Mouse (Mus musculus) midbrain, embryonic 16.5 days (tissue): ENCODE data around the gene Inha. TPM values are rescaled to one million over a fixed set of nuclear protein-coding genes. Genes with fewer than 3 reads are reported as not detected.

Experiments
- ATAC-seq: fragments of 200-750 bp; cut with Nextera tagmentation; 2 replicates; pipeline ENCODE4 v1.8.0; 2017; ENCODE audit warnings: moderate TSS enrichment
- H3K27ac ChIP-seq: fragments of 300-500 bp; sonication (generic); 2 replicates; pipeline ENCODE4 v1.5.1; 2014; ENCODE audit warnings: mild to moderate bottlenecking, low read length, mixed read lengths
- H3K27me3 ChIP-seq: fragments of 300-500 bp; sonication (generic); 2 replicates; pipeline ENCODE4 v1.6.1; 2014; ENCODE audit warnings: low read depth, low read length, mixed read lengths; ENCODE audit not compliant: control insufficient read depth, insufficient read depth
- H3K36me3 ChIP-seq: fragments of 300-500 bp; sonication (generic); 2 replicates; pipeline ENCODE4 v1.6.1; 2014; ENCODE audit warnings: mild to moderate bottlenecking, low read length, moderate library complexity, mixed read lengths; ENCODE audit not compliant: control insufficient read depth, insufficient read depth
- H3K4me1 ChIP-seq: fragments of 300-500 bp; sonication (generic); 2 replicates; pipeline ENCODE4 v1.6.1; 2014; ENCODE audit warnings: mild to moderate bottlenecking, low read length, mixed read lengths; ENCODE audit not compliant: control insufficient read depth, insufficient read depth
- H3K4me2 ChIP-seq: fragments of 300-500 bp; sonication (generic); 2 replicates; pipeline ENCODE4 v1.6.1; 2014; ENCODE audit warnings: mild to moderate bottlenecking, low read length, mixed read lengths
- H3K4me3 ChIP-seq: fragments of 300-500 bp; sonication (generic); 2 replicates; pipeline ENCODE4 v1.5.1; 2014; ENCODE audit warnings: low read depth, mild to moderate bottlenecking, low read length, moderate library complexity, mixed read lengths
- H3K9ac ChIP-seq: fragments of 300-500 bp; sonication (generic); 2 replicates; pipeline ENCODE4 v1.6.1; 2014; ENCODE audit warnings: low read depth, low read length, mixed read lengths
- H3K9me3 ChIP-seq: fragments of 300-500 bp; sonication (generic); replicated peaks from 2 replicates; pipeline ENCODE4 v1.6.1; 2014; ENCODE audit warnings: mild to moderate bottlenecking, low read length, mixed read lengths; ENCODE audit not compliant: control insufficient read depth, poor library complexity, severe bottlenecking
- WGBS: fragments of 180-500 bp; shearing (Covaris S2); extraction: QIAGEN DNeasy Blood & Tissue Kit; methylation state at CpG from one replicate; pipeline ENCODE4 v1.1.7; 2014; 5-methylcytosine and 5-hydroxymethylcytosine counted together
- polyA plus RNA-seq: library from polyadenylated mRNA; unstranded; fragments of >200 nt; fragmentation: Nextera tagmentation; extraction: Ambion mirVana; gene quantifications from 2 replicates; pipeline ENCODE4 v1.2.1, GENCODE M21; 2015

The Inha gene
- polyA plus RNA-seq, 1 experiment from 2014 or later: 21.2 TPM

GRCm38 (mm10) chr1:75559212-75559925 lies 52.5 kb downstream of the Inha start:
- Histone ChIP-seq H3K4me3 (no peak overlapping the region), H3K9me3 (0 out of 2 replicates have a peak, but pooled peaks cover 3% of the 10 kb centered on the region), H3K36me3 (peaks cover 18% of the 10 kb centered on the region), H3K4me2 (peak overlapping the region; percentile 21), H3K27ac (peak overlapping the region; percentile 61), H3K27me3 (no peaks in the 10 kb centered on the region), H3K4me1 (peaks cover 4% of the 10 kb centered on the region), H3K9ac (no peak overlapping the region)
- ATAC-seq: peak; percentile 93
- WGBS: 4% methylated on average over 17 of the region's 17 CpGs

Other genes starting within 250 kb of the Inha start
- gene Ptprn, start 242.6 kb upstream of the Inha start, polyA plus RNA-seq: 26.3 and 33.4 TPM in 2 replicates
- gene Resp18, start 228.7 kb upstream of the Inha start, polyA plus RNA-seq: 209 and 241 TPM in 2 replicates
- 136 and 145 TPM in 2 replicates for gene Dnpep, start 189.1 kb upstream of the Inha start, polyA plus RNA-seq
- gene Des, start 146.7 kb upstream of the Inha start, polyA plus RNA-seq: 1.2 and 1.7 TPM in 2 replicates
- 17.7 and 20.8 TPM in 2 replicates for gene Speg, start 131.8 kb upstream of the Inha start, polyA plus RNA-seq
- gene Gmppa, start 71.1 kb upstream of the Inha start, polyA plus RNA-seq: 79.7 and 81.3 TPM in 2 replicates
- 45.4 and 54.8 TPM in 2 replicates for gene Asic4, start 56.6 kb upstream of the Inha start, polyA plus RNA-seq
- gene Chpf, start 27.8 kb upstream of the Inha start, polyA plus RNA-seq: 34.8 and 37.5 TPM in 2 replicates
- gene Tmem198, start 27.5 kb upstream of the Inha start, polyA plus RNA-seq: 52.0 and 56.7 TPM in 2 replicates
- gene Obsl1, start 625 bp upstream of the Inha start, polyA plus RNA-seq: 23.1 and 24.2 TPM in 2 replicates
- gene Stk11ip, start 14.5 kb downstream of the Inha start, polyA plus RNA-seq: 23.2 and 25.9 TPM in 2 replicates
- gene Slc4a3, start 39.2 kb downstream of the Inha start, polyA plus RNA-seq: 78.6 and 83.0 TPM in 2 replicates